Mouse (Mus musculus) gonadal fat pad, adult 2 months (tissue): ENCODE measurements at regions not wholly inside any gene's neighbourhood (a gene's known extent, or its start where the extent isn't known, plus 50 kb on each side); places are given as distances from the start of the nearest gene placed in this dataset.

Experiments used
- DNase-seq: peaks from one replicate; pipeline ENCODE4 v3.0.0-alpha.2; 2012; ENCODE audit warnings: low read depth

DNA sequence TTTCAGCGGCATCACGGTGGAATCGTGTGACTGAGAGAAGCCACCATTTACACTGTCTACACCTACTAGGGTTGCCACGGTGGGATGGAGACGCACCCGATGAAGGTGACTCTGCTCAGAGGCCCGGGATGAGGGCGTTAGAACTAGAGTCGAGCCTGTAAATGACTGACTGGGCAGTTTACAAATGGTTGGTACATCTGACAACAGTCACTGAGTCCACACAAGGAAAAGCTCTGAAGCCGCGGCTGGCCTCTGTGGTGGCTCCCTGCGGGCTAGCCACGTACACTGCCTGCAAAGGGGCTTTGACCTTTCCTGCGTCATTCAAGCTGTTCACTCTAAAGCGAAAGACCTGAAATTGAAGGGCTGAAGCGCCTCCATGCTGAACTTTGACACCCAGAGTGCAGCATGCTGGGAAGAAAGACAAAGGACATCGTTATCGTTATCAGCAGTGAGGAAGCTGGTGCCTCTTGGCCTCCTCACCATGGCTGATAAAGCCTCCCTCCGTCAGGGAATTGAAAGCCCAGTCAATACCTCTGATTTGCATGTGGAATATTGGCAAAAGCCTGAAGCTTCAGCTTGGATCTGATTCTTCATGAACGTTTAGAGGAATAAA, 462.1 kb upstream of the Arglu1 start:
- no peak for DNase-seq

DNA sequence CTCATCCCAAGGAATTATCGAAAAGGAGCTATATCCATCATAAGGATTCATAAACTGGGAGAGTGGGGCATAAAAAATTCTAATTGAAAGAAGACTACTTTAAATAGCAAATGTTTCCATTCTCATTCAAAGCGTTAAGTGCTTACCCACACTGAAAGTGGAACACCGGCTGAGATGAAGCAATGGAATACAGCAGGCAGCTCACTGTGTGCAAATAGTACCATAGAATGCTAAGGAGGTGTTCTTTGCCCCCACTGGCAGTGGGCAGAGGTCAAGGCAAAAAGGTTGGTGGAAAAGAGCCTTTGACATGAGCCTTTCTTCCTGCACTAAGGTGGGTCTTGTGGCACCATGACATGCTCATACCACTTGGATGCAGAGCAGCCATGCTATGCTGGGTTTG, 454.0 kb upstream of the Arglu1 start:
- no peak for DNase-seq

DNA sequence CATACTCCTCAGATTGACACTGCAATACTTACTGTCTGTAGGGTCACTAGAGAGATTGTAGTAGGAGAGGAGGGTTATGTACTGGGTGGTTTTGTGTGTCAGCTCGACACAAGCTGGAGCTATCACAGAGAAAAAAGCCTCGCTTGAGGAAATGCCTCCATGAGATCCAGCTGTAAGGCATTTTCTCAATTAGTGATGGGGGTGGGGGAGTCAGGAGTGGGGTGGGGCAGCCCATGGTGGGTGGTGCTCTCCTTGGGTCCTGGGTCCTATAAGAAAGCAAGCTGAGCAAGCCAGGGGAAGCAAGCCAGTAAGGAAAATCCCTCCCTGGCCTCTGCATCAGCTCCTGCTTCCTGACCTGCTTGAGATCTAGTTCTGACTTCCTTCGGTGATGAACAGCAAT, 449.5 kb upstream of the Arglu1 start:
- DNase-seq, result no peak

DNA sequence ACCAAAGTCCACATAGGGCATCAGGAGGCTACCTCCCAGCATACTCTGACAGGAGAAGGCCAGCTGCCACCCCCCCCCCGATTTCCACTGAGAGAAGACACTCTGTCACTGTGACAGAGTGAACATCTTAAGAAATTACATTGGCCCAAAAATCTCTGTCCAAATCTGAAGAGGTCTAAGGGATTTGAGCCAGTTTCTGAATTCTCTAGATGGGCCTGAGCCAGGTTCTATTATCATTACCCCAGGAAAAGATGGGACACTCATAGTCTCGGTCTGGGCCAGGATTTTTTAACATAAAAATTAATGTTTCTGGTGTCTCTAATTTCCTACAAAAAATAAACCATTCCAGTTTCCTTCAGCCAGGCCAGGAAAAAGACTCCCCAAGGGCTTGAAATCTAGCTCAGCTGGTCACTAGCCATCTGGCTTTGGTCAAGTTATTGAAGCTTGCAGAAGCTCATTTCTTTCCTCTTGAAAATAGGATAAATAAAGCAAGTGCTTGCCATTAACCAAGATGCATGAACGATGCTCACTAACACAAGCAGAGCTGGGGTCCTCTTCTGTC, 448.8 kb upstream of the Arglu1 start:
- no peak for DNase-seq

DNA sequence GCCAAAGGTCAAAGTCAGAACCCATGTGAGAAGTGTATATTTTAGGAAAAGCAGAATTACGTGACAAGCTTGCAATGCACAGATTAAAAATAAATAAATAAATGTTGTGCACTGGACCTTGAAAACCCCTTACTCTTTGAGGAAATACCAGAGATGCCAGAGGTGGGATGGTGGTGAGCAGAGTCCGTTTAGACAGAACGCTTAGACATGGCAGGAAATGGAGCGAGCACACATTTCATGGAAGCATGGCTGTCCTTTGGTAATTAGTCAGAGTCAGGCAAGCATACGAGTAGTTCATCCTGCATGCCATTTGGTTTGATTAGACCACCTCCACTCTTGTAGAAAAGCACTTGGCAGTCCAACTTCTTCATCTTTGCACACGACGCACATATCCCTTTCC, 443.4 kb upstream of the Arglu1 start:
- DNase-seq, result no peak

DNA sequence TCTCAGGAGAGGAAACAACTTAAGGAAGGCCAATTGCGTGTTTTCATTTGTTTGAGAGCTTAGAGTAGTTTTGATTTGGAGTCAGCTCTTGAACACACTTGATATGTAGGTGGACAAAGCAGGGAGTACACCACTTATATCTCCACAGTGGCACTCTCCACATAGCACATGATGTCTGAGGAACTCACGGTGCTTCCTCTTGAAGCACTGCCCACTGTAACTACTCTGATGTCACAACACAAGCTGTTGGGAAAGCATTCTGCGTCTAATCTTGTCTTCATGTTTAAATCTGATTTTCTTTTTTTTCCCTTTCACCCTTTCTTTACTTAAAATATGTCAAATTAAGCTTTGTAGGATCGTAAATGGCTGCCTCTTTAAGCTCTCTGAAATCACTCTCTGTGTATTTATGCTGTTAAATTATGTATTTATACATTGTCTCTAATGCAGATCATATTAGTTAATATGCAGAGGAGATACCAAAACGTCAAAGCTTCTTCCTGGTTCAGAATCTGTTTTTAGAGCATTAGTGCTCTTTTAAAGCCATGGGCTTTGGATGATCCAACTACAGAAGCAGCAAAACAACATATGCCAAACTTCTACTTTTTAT, 442.4 kb upstream of the Arglu1 start:
- no peak for DNase-seq

DNA sequence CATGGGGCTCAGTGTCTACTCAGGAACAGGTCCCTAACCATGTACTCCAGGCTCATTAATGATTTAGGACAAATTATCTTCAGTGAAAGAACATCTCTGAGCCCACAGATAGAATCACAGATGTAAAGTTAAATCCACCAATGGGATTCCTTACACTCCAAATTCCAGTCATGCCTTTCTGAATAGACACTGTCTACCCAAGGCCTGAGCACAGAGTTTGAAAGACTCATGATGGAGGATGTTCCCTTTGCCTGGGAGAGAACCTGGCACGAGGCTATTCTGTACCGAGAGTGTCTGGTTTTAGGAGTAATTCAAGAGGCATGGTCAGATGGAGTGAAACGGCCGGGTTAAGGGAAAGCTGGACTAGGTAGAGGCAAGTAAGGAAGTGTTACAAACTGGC, 440.9 kb upstream of the Arglu1 start:
- no peak for DNase-seq

DNA sequence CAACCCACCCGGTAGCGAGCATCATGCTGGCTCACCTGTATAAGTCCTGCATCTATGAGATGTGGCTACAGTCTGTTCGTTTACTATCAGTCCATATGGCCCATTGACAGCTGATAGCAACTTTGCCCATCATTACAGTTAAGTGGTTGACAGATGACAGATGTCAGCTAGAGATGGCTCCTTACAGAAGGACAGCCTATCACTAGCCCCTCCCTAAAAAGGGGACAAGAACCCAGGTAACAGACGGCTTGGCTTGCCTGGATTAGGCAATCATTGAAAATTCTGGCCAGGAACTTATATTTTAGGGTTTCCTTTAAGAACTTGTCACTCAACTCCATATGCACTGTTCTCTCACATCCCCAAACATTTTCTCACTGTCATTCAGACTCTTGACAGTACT, 434.2 kb upstream of the Arglu1 start:
- DNase-seq, result no peak

DNA sequence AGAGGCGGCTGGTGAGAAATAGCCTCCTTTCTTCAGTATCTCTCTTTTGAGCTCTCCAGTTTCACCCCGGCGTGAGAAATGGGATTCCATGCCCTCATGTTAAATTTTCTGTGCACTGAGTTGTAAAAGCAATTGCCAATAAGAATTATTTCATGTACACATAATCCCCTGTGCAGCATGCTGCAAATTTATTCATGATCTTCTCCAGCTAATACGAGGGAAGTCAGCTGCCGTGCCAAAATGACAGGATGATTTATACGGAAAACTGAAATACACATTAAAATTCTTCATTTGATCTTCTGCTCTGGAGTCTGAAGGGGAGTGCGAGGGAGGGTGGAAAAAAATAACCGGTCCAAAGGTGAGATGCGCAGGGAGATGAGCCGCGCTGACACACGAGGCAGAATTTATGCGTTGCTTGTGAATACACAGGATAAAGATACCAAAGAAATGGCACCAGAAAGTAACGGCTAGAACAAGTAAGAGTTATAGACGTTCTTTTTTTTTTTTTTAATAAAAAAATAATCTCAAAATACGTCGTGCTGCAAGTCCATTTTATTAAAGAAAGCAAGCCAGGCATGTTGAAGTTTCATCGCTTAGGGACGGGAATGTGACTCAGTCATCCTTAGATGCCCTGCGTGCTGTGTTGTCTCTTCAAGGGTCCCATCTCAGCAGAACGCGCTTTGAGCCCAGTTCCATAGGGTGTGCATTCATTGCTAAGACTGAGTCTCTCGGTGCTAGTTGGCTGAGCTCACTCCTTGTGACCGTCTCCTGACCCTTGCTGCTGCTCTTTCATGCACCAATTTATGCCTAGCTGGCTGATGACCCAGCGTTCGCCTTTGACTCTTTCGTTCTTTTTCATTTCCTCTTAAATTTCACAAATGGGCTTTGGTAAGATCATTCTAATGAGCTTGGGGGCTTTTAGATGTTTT, 427.8 kb upstream of the Arglu1 start:
- DNase-seq, result no peak

DNA sequence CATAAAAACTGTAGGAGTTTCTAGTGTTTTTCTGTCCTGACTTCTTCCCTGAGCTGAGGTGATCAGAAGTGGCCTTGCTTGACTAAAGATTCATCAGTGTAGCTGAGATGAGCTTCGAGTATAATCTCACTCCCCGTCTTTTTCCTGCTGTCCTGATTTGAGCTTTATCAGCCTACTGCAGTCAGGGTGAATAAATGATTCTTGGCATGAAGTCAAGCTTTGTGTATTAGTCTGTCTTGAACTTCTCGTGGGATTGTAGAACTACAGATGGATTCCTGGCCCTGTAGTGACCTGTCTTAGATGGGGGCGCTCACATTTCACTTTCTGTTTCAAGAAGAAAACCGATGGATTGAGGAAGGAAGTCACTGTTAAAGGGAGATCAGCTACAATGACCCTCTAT, 405.7 kb upstream of the Arglu1 start:
- no peak for DNase-seq

DNA sequence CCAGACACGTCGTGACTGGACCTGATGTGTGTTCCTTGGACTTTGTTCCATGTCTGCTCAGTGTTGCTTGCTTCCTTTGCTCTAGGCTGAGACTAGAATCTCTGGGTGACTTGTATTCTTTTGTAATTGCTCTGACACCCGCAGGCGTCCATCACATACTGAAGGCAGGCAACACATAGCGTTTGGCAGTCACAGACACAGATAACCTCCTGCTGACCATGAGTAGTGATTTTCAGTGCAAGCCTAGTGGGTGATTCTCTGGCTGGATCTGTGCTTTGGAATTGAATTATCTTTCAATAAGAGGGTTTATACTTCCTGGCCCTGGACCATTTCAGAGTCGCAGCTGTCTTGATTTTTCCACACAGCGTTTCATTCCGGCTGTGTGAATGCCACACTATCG, 403.7 kb upstream of the Arglu1 start:
- no peak for DNase-seq

DNA sequence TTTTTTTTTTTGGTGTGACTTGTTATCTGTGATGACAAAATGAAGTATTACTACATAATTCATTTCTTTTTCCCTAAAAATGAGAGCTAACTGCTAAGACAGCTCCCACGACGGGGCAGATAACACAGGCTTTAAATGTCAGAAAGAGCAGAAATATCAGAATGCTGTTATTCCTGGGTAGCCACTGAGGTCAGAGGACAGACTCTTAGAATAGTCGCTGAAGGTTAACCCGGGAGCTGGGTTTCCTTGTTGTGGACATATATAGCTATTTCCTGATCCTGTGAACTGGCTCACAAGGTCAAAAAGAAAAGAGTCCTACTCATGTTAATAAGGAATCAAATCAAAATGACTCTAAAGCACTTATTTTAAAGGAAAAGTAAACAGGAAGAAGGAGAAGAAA, 403.0 kb upstream of the Arglu1 start:
- no peak for DNase-seq

DNA sequence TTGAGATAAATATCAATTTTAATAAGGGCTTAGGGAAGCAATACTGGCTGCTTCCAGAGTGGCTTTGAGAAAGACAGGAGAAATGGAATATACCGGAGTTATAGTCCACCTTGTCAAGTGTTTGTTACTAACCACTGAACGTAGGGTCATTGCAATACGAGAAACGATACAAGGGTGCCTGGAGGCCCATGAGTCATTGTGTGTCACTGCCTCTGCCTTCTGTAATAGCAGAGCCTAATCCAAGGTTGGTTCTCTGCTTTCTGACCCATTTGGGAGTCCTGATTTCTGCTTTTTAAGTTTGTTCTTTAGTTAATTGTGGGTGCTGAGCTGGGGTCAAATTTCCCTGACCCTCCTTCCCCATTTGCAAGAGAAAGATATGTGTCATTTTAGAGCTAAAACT, 382.4 kb upstream of the Arglu1 start:
- DNase-seq, result no peak

DNA sequence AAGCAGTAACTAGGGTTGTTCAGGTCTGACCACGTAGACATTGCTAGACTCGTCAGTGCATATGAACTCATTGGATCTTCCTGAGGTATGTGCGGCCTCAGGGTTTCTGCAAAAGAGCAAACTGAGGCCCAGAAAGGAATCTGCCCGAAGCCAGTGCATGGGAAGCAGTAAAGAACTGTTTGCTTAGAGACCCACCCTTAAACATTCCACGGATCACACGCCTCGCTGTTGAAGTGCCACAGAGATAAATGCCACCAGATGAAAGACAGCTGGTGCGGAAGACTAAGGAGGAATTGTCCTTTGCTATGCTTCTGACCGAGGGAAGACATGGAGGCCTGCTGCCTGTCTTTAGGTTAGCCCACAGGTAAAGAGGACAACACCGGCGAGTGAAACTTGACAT, 382.0 kb upstream of the Arglu1 start:
- no peak for DNase-seq

DNA sequence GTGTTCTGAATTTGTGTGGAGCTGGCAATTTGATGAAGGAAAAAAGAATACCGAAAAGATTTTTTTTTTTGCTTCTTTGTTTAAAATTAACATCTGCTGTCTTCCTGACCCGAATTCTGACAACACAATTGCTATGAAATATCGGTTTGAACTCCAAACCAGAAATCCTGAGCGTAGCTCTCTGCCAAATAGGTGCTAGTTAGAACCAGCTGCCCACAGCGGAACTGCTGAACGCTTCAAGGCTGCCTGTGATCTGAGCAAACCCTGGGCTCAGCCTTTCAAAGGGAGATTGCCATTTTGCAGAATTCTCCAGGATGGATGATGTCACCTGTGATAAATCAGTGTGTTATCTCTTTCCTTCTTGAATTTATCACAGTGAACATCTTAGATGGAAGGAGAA, 380.6 kb upstream of the Arglu1 start:
- no peak for DNase-seq

DNA sequence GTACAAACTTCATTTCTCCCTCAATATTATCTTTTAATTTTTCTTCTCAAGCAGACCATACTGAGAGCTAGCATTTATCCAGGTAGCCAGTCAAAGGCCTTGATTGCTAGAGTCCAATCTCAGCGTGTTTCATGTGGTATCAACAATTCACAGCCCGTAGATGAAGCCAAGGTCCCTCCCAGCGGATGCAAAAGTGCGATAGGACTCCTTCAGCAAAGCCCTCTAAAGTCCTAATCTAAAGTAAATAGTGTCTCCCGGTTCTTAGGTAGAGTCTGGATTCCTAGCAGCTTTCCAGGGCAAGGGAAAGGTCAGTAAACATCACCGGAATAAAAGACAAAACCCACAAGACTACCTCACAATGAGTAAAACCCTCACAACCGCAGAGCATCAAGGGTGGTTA, 379.5 kb upstream of the Arglu1 start:
- DNase-seq, result no peak

DNA sequence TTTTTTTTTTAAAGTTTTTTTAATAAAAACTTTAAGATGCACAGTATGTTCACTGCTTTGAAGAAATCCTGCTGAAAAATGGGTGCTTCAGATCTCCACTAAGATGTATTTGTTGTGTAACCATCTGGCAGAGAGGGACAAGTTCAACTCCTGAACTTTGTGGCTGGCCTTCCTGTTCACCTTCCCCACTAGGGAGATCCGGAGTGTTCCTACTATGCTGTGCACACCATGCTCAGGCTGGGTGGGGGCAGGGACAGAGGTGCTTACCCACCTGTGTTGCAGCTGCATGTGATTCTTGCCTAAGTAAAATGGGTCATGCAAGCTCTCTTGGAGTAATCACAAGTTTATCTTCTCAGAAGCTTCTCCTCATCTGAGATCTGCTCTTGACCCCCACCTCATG, 377.4 kb upstream of the Arglu1 start:
- no peak for DNase-seq

DNA sequence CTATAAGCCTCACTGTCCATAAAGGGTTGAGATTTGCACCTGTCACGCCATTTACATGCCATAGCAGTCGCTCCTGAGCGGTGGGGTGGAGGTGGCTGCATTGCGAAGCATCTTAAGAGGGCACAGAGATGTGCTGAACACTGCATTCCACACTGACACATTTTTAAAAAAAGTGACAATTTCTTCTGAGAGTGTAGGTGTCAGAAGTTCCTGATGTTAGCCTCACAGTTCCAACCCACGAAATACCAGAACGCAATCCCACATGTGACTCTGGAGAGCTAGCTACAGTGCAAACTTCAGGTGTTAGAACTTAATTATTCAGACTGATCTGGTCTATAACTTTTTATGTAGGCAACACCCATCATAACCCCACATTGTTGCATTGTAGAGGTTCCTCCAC, 369.8 kb upstream of the Arglu1 start:
- no peak for DNase-seq

DNA sequence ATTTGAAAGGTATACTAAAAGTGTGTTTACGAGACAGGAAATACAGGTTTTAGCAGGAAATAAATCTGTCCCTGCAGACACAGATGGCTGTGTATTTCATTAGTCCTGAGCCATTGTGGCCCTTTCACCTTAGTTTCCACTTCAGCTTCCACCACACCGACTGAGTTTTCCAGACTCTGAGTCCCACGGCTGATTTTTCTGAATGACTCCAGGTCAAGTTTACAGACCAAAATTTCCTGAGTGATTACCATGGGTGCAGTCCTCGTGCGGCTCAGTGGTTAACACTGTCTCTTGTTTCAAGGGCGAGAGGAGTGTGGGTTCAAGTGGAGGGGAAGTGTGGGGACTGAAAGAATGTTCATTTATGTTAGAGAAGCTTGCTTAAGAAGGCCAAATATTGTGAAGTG, 365.1 kb upstream of the Arglu1 start:
- DNase-seq, result no peak

DNA sequence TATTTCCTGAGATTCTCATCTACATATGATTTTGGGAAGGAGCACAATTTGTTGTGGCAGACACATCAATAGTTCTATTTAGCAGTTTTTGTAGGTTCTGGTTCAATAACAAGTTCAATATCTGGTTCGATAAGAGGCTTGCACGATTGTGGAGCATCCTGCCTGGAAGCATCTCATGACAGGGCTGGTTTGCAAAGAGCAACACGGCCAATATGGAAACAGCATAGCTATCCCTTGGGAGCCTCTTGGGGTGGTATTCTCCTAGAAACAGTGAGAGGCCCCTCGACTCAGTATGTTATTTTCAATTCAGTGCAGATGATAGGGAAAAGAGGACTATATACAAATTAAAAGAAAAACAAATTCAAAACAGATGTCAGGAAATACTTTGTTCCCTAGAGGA, 364.5 kb upstream of the Arglu1 start:
- DNase-seq, result no peak

DNA sequence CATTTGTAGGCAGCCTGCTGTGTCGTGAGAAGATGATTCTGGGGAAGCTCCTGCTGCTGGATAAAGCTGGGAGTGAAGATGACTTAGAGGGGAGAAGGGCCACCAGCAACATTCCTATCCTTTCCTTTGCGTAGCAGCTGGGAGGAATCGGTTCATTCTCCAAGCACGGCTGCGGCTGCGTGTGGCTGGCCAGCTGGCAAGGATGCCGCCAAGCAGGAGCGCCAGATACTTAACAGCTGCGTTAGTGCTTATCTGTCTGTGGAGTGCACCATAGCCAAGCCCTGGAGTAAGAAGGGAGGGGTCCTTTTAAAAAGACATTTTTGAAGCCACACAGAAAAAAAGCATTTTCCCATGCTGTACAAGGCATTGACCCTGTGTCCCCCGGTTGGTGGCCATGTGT, 361.4 kb upstream of the Arglu1 start:
- no peak for DNase-seq

DNA sequence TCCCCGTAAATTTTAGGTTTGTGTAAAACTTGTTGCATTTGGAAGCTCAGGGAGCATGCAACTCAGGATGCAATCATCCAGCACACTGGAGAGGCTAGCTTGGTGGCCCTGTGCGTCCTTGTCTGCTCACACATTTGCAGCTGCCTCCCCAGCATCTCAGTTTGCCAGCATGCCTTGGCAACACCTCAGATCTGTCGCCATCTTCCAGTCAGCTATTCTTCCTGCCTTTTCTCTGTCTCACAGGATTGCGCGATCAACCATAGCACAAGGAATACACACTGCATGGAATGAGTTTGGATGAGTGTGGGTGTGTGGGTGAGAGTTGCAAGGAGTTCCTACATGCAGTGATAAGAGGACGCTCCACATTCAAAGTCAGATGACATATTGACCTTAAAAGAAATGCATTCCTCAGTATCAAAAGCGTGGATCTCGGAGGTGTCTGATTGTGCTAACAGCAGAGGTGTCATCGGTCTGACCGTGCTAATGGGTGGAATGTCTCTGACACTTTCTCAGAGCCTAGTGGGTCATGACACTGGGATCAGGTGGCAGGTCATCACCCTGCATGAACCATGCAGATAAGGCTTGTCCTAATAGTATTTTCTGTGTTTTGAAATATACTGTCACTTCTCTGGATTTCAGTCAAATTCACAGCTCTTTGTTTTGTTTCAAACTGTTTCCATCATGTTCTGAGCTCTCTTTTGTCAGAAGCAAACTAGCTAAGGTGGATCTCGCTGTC, 360.6 kb upstream of the Arglu1 start:
- no peak for DNase-seq
